Mouse (Mus musculus) adrenal gland, postnatal 36 days (tissue): ENCODE measurements around the gene Enthd1. TPM values are rescaled to one million over a fixed set of nuclear protein-coding genes. Genes with fewer than 3 reads are reported as not detected.
A peak's percentile ranks its signal among the peaks of the same experiment; 100 is the strongest.
"Not testable (repeated sequence)": the region's sequence is repeated elsewhere in the genome, so short reads cannot be mapped to it uniquely, and the experiment has no call there.

Source experiments
- DNase-seq, 2 experiments: peaks; one replicate each; pipeline ENCODE4 v3.0.0; 2021; ENCODE audit warnings: mixed read lengths in 1 of 2
- long read RNA-seq, 2 experiments: library from polyadenylated mRNA; stranded (forward); transcript quantifications; one replicate each; pipeline ENCODE4 v2.0.0; 2021; ENCODE audit warnings: borderline sequencing depth in 2 of 2
- total RNA-seq, 2 experiments: library from RNA; stranded (reverse); gene quantifications; 2 replicates each; pipeline ENCODE4 v1.2.3; 2021

The Enthd1 gene
- total RNA-seq: not detected
- long read RNA-seq, experiment 1: 0 reads
- long read RNA-seq, experiment 2: 0 reads

- no peak for DNase-seq
Observed at GRCm38 (mm10) chr15:80565106-80565665, at the start of gene Enthd1. Gene Enthd1 (minus strand): TSS chr15:80565156.

- DNase-seq: no peak
Observed at GRCm38 (mm10) chr15:80613904-80614303, 48.9 kb upstream of the Enthd1 start.

- DNase-seq: no peak
Observed at GRCm38 (mm10) chr15:80611478-80611877, 46.5 kb upstream of the Enthd1 start.

GRCm38 (mm10) chr15:80610335-80610734 lies 45.4 kb upstream of the Enthd1 start:
- no peak for DNase-seq

- DNase-seq: no peak
Observed at GRCm38 (mm10) chr15:80607970-80608369, 43.0 kb upstream of the Enthd1 start.

- no peak for DNase-seq
Observed at GRCm38 (mm10) chr15:80604026-80604425, 39.1 kb upstream of the Enthd1 start.

- DNase-seq: no peak
Observed at GRCm38 (mm10) chr15:80602487-80602886, 37.5 kb upstream of the Enthd1 start.

- DNase-seq: no peak
Observed at GRCm38 (mm10) chr15:80601456-80601855, 36.5 kb upstream of the Enthd1 start.

- DNase-seq: no peak
Observed at GRCm38 (mm10) chr15:80599843-80600242, 34.9 kb upstream of the Enthd1 start.

GRCm38 (mm10) chr15:80599213-80599750 lies 34.3 kb upstream of the Enthd1 start:
- DNase-seq: peak; percentile 69

GRCm38 (mm10) chr15:80598750-80599149 lies 33.8 kb upstream of the Enthd1 start:
- DNase-seq: no peak

GRCm38 (mm10) chr15:80593877-80594276 lies 28.9 kb upstream of the Enthd1 start:
- no peak for DNase-seq

- DNase-seq: no peak
Observed at GRCm38 (mm10) chr15:80592737-80593136, 27.8 kb upstream of the Enthd1 start.

- no peak for DNase-seq
Observed at GRCm38 (mm10) chr15:80590641-80591040, 25.7 kb upstream of the Enthd1 start.

- DNase-seq: no peak
Observed at GRCm38 (mm10) chr15:80586296-80586695, 21.3 kb upstream of the Enthd1 start.

- peak; percentile 71 to 76 for DNase-seq
Observed at GRCm38 (mm10) chr15:80582581-80583495, 17.9 kb upstream of the Enthd1 start.

- DNase-seq: not testable (repeated sequence)
Observed at GRCm38 (mm10) chr15:80580585-80580984, 15.6 kb upstream of the Enthd1 start.

- no peak for DNase-seq
Observed at GRCm38 (mm10) chr15:80579121-80579520, 14.2 kb upstream of the Enthd1 start.

GRCm38 (mm10) chr15:80577166-80577960 lies 12.4 kb upstream of the Enthd1 start:
- DNase-seq: no peak

GRCm38 (mm10) chr15:80576415-80576994 lies 11.5 kb upstream of the Enthd1 start:
- DNase-seq: no peak

- no peak for DNase-seq
Observed at GRCm38 (mm10) chr15:80575817-80576370, 10.9 kb upstream of the Enthd1 start.
